Mouse (Mus musculus) intestine, embryonic 14.5 days (tissue): ENCODE data around the gene Tbx1. TPM values are rescaled to one million over a fixed set of nuclear protein-coding genes. Genes with fewer than 3 reads are reported as not detected.
A peak's percentile ranks its signal among the peaks of the same experiment; 100 is the strongest.

Experiments used
- ATAC-seq: fragments of 200-750 bp; cut with Nextera tagmentation; replicated peaks from 2 replicates; pipeline ENCODE4 v1.8.0; 2017; ENCODE audit warnings: low read depth, moderate number of reproducible peaks, moderate TSS enrichment, moderate library complexity; ENCODE audit not compliant: low FRiP score, low TSS enrichment
- DNase-seq: peaks from one replicate; pipeline ENCODE4 v3.0.0-alpha.2; 2018; ENCODE audit warnings: low spot score
- H3K27ac ChIP-seq: fragments of 300-500 bp; sonication (generic); 2 replicates; pipeline ENCODE4 v1.5.1; 2014; ENCODE audit warnings: low read depth, mild to moderate bottlenecking, control low read depth
- H3K27me3 ChIP-seq: fragments of 300-500 bp; sonication (generic); replicated peaks from 2 replicates; pipeline ENCODE4 v1.6.1; 2014; ENCODE audit warnings: low read length, control low read depth; ENCODE audit not compliant: control insufficient read depth, insufficient read depth
- H3K36me3 ChIP-seq: fragments of 300-500 bp; sonication (generic); 2 replicates; pipeline ENCODE4 v1.6.1; 2014; ENCODE audit warnings: low read length, control low read depth; ENCODE audit not compliant: control insufficient read depth, insufficient read depth
- H3K4me1 ChIP-seq: fragments of 300-500 bp; sonication (generic); replicated peaks from 2 replicates; pipeline ENCODE4 v1.6.1; 2014; ENCODE audit warnings: low read length, control low read depth, mixed read lengths; ENCODE audit not compliant: control insufficient read depth, insufficient read depth
- H3K4me2 ChIP-seq: fragments of 300-500 bp; sonication (generic); 2 replicates; pipeline ENCODE4 v1.6.1; 2014; ENCODE audit warnings: low read length
- H3K4me3 ChIP-seq: fragments of 300-500 bp; sonication (generic); 2 replicates; pipeline ENCODE4 v1.5.1; 2014; ENCODE audit warnings: low read depth, low read length, control low read depth, mixed read lengths
- H3K9ac ChIP-seq: fragments of 300-500 bp; sonication (generic); 2 replicates; pipeline ENCODE4 v1.6.1; 2014; ENCODE audit warnings: mild to moderate bottlenecking, low read length
- H3K9me3 ChIP-seq: fragments of 300-500 bp; sonication (generic); 2 replicates; pipeline ENCODE4 v1.6.1; 2016; ENCODE audit warnings: low read length, control low read depth; ENCODE audit not compliant: control insufficient read depth
- WGBS: fragments of 180-500 bp; shearing (Covaris S2); extraction: QIAGEN DNeasy Blood & Tissue Kit; methylation state at CpG from one replicate; pipeline ENCODE4 v1.1.7; 2014; 5-methylcytosine and 5-hydroxymethylcytosine counted together
- polyA plus RNA-seq: library from polyadenylated mRNA; unstranded; fragments of >200 nt; fragmentation: Nextera tagmentation; extraction: Ambion mirVana; gene quantifications from 2 replicates; pipeline ENCODE4 v1.2.1, GENCODE M21; 2014

The Tbx1 gene
- polyA plus RNA-seq, 1 experiment from 2014 or later: 0.14 TPM

- Histone ChIP-seq H3K27me3 (peaks cover 62% of the 10 kb centered on the region), H3K9ac (no peak overlapping the region), H3K4me2 (no peak overlapping the region), H3K9me3 (no peaks in the 10 kb centered on the region), H3K4me1 (peaks cover 12% of the 10 kb centered on the region), H3K4me3 (no peak overlapping the region), H3K27ac (no peak overlapping the region), H3K36me3 (peaks cover 18% of the 10 kb centered on the region)
- WGBS: 66% methylated on average over 4 of the region's 4 CpGs
- no peak for DNase-seq
- ATAC-seq: no peak
Observed at GRCm38 (mm10) chr16:18619110-18619509, 28.6 kb upstream of the Tbx1 start.

GRCm38 (mm10) chr16:18618297-18618696, 27.8 kb upstream of the Tbx1 start:
- Histone ChIP-seq H3K27ac (no peak overlapping the region), H3K4me3 (no peak overlapping the region), H3K27me3 (peaks cover 54% of the 10 kb centered on the region), H3K9ac (no peak overlapping the region), H3K4me1 (peaks cover 12% of the 10 kb centered on the region), H3K9me3 (no peaks in the 10 kb centered on the region), H3K36me3 (peaks cover 10% of the 10 kb centered on the region; the same call in 1 of the 2 replicates), H3K4me2 (no peak overlapping the region)
- DNase-seq: no peak
- WGBS: 61% methylated on average over 2 of the region's 2 CpGs
- no peak for ATAC-seq

GRCm38 (mm10) chr16:18617370-18618065, 27.0 kb upstream of the Tbx1 start:
- no peaks in the 10 kb centered on the region for H3K9me3 ChIP-seq
- H3K4me1 ChIP-seq: peaks cover 12% of the 10 kb centered on the region
- H3K27me3 ChIP-seq: peaks cover 46% of the 10 kb centered on the region
- DNase-seq (peak; percentile 98), ATAC-seq (no peak; the same call in 1 of the 2 replicates)
- WGBS: 2% methylated on average over 27 of the region's 27 CpGs
- no peak overlapping the region for H3K9ac ChIP-seq
- H3K27ac ChIP-seq: no peak overlapping the region
- no peak overlapping the region for H3K4me3 ChIP-seq
- H3K4me2 ChIP-seq: peak overlapping the region; percentile 43
- 0 out of 2 replicates have a peak, but pooled peaks cover 2% of the 10 kb centered on the region for H3K36me3 ChIP-seq

- 62% methylated on average over 3 of the region's 3 CpGs for WGBS
- Histone ChIP-seq H3K4me2 (no peak overlapping the region), H3K4me3 (no peak overlapping the region), H3K36me3 (no peaks in the 10 kb centered on the region), H3K27me3 (peaks cover 14% of the 10 kb centered on the region; the same call in 1 of the 2 replicates), H3K9me3 (no peaks in the 10 kb centered on the region), H3K27ac (no peak overlapping the region), H3K9ac (no peak overlapping the region), H3K4me1 (peaks cover 12% of the 10 kb centered on the region; the same call in 1 of the 2 replicates)
- DNase-seq (no peak), ATAC-seq (no peak)
Observed at GRCm38 (mm10) chr16:18613301-18613700, 22.8 kb upstream of the Tbx1 start.

GRCm38 (mm10) chr16:18611752-18612151, 21.3 kb upstream of the Tbx1 start:
- H3K36me3 ChIP-seq: no peaks in the 10 kb centered on the region
- no peak overlapping the region for H3K4me2 ChIP-seq
- H3K27me3 ChIP-seq: peaks cover 11% of the 10 kb centered on the region; the same call in 1 of the 2 replicates
- DNase-seq (no peak), ATAC-seq (no peak)
- WGBS: 43% methylated on average over 13 of the region's 13 CpGs
- peaks cover 12% of the 10 kb centered on the region; the same call in 1 of the 2 replicates for H3K4me1 ChIP-seq
- H3K27ac ChIP-seq: no peak overlapping the region
- no peaks in the 10 kb centered on the region for H3K9me3 ChIP-seq
- no peak overlapping the region for H3K4me3 ChIP-seq
- H3K9ac ChIP-seq: no peak overlapping the region

- DNase-seq (no peak), ATAC-seq (no peak)
- Histone ChIP-seq H3K4me2 (no peak overlapping the region), H3K9me3 (no peaks in the 10 kb centered on the region), H3K4me1 (peaks cover 12% of the 10 kb centered on the region; the same call in 1 of the 2 replicates), H3K4me3 (no peak overlapping the region), H3K27me3 (peaks cover 11% of the 10 kb centered on the region; the same call in 1 of the 2 replicates), H3K36me3 (no peaks in the 10 kb centered on the region), H3K27ac (no peak overlapping the region), H3K9ac (no peak overlapping the region)
- 60% methylated on average over 2 of the region's 2 CpGs for WGBS
Observed at GRCm38 (mm10) chr16:18609099-18609498, 18.6 kb upstream of the Tbx1 start.

GRCm38 (mm10) chr16:18608226-18608625, 17.8 kb upstream of the Tbx1 start:
- H3K27me3 ChIP-seq: peaks cover 11% of the 10 kb centered on the region; the same call in 1 of the 2 replicates
- no peak overlapping the region for H3K27ac ChIP-seq
- DNase-seq (no peak), ATAC-seq (no peak)
- no peaks in the 10 kb centered on the region for H3K9me3 ChIP-seq
- H3K4me2 ChIP-seq: peak overlapping the region; percentile 30; the same call in 1 of the 2 replicates
- H3K4me1 ChIP-seq: peaks cover 12% of the 10 kb centered on the region; the same call in 1 of the 2 replicates
- WGBS: 8% methylated on average over 11 of the region's 11 CpGs
- no peaks in the 10 kb centered on the region for H3K36me3 ChIP-seq
- no peak overlapping the region for H3K9ac ChIP-seq
- no peak overlapping the region for H3K4me3 ChIP-seq

- no peak overlapping the region for H3K9ac ChIP-seq
- DNase-seq (no peak), ATAC-seq (0 out of 2 replicates have a peak, but pooled peaks have one; percentile 6)
- H3K4me2 ChIP-seq: no peak overlapping the region
- no peak overlapping the region for H3K4me3 ChIP-seq
- H3K36me3 ChIP-seq: no peaks in the 10 kb centered on the region
- no peaks in the 10 kb centered on the region for H3K9me3 ChIP-seq
- WGBS: 75% methylated on average over 5 of the region's 5 CpGs
- H3K4me1 ChIP-seq: peaks cover 5% of the 10 kb centered on the region; the same call in 1 of the 2 replicates
- H3K27ac ChIP-seq: no peak overlapping the region
- H3K27me3 ChIP-seq: peaks cover 7% of the 10 kb centered on the region; the same call in 1 of the 2 replicates
Observed at GRCm38 (mm10) chr16:18605705-18606104, 15.2 kb upstream of the Tbx1 start.
